Mouse (Mus musculus) adrenal gland, postnatal 14 days (tissue): ENCODE data around the gene Wnk2. TPM values are rescaled to one million over a fixed set of nuclear protein-coding genes. Genes with fewer than 3 reads are reported as not detected.

Experiments
- total RNA-seq: library from RNA; stranded (reverse); gene quantifications from 2 replicates; pipeline ENCODE4 v1.2.3, GENCODE M21; 2021

Wnk2 gene
- total RNA-seq, 1 experiment from 2014 or later = 2.6 TPM

Other genes starting within 250 kb of the Wnk2 start
- gene Fam120a, start 180.0 kb downstream of the Wnk2 start, total RNA-seq = 164 and 165 TPM in 2 replicates
- gene Ninj1, start 39.5 kb upstream of the Wnk2 start, total RNA-seq = 69.8 and 83.7 TPM in 2 replicates
- 60.3 and 60.6 TPM in 2 replicates for gene Card19, start 68.0 kb upstream of the Wnk2 start, total RNA-seq
- gene Susd3, start 100.7 kb upstream of the Wnk2 start, total RNA-seq = 0.70 and 3.6 TPM in 2 replicates
- gene Fgd3, start 172.3 kb upstream of the Wnk2 start, total RNA-seq = 2.7 and 7.7 TPM in 2 replicates
- gene Bicd2, start 193.6 kb upstream of the Wnk2 start, total RNA-seq = 38.2 TPM in 2 replicates